Mouse (Mus musculus): ENCODE results near the gene Sox11.

GRCm38 (mm10) chr12:27341130-27341870 is 1.1 kb downstream of the Sox11 start:
- no peak for TF ChIP-seq CTCF (IDR thresholded peaks at IDR 0.05; ENCODE audit: extremely low read depth, insufficient read depth, insufficient read length, insufficient replicate concordance)
- TF ChIP-seq POLR2A (IDR thresholded peaks at IDR 0.05; ENCODE audit: low read depth, low read length): no peak
